Mouse (Mus musculus) stomach, postnatal 0 days (tissue): ENCODE measurements at regions not wholly inside any gene's neighbourhood (a gene's known extent, or its start where the extent isn't known, plus 50 kb on each side); places are given as distances from the start of the nearest gene placed in this dataset.

ENCODE experiments used
- CTCF ChIP-seq: IDR thresholded peaks from 2 replicates; pipeline ENCODE4 v1.5.1; 2016; ENCODE audit warnings: antibody characterized with exemption, low read depth, mild to moderate bottlenecking, moderate library complexity
- EP300 ChIP-seq: optimal IDR thresholded peaks from 2 replicates; pipeline ENCODE3; 2016; ENCODE audit warnings: antibody characterized with exemption

GRCm38 (mm10) chr19:36207735-36208288, 87.9 kb upstream of the Ankrd1 start:
- TF ChIP-seq CTCF = peak; percentile 31
- TF ChIP-seq EP300 = no peak
